Mouse (Mus musculus) kidney, embryonic 15.5 days (tissue): ENCODE results near the gene Fam83b. TPM values are rescaled to one million over a fixed set of nuclear protein-coding genes. Genes with fewer than 3 reads are reported as not detected.

Experiments used
- ATAC-seq: fragments of 200-750 bp; cut with Nextera tagmentation; replicated peaks from 2 replicates; pipeline ENCODE4 v1.8.0; 2017; ENCODE audit warnings: moderate TSS enrichment; ENCODE audit not compliant: low FRiP score
- H3K27ac ChIP-seq: fragments of 300-500 bp; sonication (generic); 2 replicates; pipeline ENCODE4 v1.5.1; 2015; ENCODE audit warnings: mild to moderate bottlenecking, inconsistent platforms
- H3K27me3 ChIP-seq: fragments of 300-500 bp; sonication (generic); 2 replicates; pipeline ENCODE4 v1.6.1; 2015; ENCODE audit warnings: inconsistent platforms
- H3K36me3 ChIP-seq: fragments of 300-500 bp; sonication (generic); 2 replicates; pipeline ENCODE4 v1.6.1; 2015; ENCODE audit warnings: inconsistent platforms
- H3K4me1 ChIP-seq: fragments of 300-500 bp; sonication (generic); 2 replicates; pipeline ENCODE4 v1.6.1; 2015; ENCODE audit warnings: inconsistent platforms
- H3K4me2 ChIP-seq: fragments of 300-500 bp; sonication (generic); 2 replicates; pipeline ENCODE4 v1.6.1; 2015; ENCODE audit warnings: moderate library complexity, mild to moderate bottlenecking, inconsistent platforms
- H3K4me3 ChIP-seq: fragments of 300-500 bp; sonication (generic); replicated peaks from 2 replicates; pipeline ENCODE4 v1.5.1; 2015; ENCODE audit warnings: mild to moderate bottlenecking, inconsistent platforms
- H3K9ac ChIP-seq: fragments of 300-500 bp; sonication (generic); 2 replicates; pipeline ENCODE4 v1.6.1; 2015; ENCODE audit warnings: mild to moderate bottlenecking, inconsistent platforms
- H3K9me3 ChIP-seq: fragments of 300-500 bp; sonication (generic); replicated peaks from 2 replicates; pipeline ENCODE4 v1.6.1; 2016; ENCODE audit warnings: inconsistent platforms
- WGBS: fragments of 180-500 bp; shearing (Covaris S2); methylation state at CpG from one replicate; pipeline ENCODE4 v1.1.7; 2015; ENCODE audit warnings: mixed read lengths; 5-methylcytosine and 5-hydroxymethylcytosine counted together
- polyA plus RNA-seq: library from polyadenylated mRNA; unstranded; fragments of >200 nt; fragmentation: Nextera tagmentation; extraction: Ambion mirVana; gene quantifications from 2 replicates; pipeline ENCODE4 v1.2.1, GENCODE M21; 2015

Gene Fam83b
- polyA plus RNA-seq, 1 experiment from 2014 or later = 1.2 TPM

GRCm38 (mm10) chr9:76559240-76559639 is 7.7 kb downstream of the Fam83b start:
- H3K9me3 ChIP-seq = no peaks in the 10 kb centered on the region
- ATAC-seq = no peak
- H3K27ac ChIP-seq = no peak overlapping the region
- no peaks in the 10 kb centered on the region for H3K36me3 ChIP-seq
- H3K4me1 ChIP-seq = no peaks in the 10 kb centered on the region
- 84% methylated on average over 2 of the region's 2 CpGs for WGBS
- H3K9ac ChIP-seq = no peak overlapping the region
- H3K4me2 ChIP-seq = no peak overlapping the region
- no peaks in the 10 kb centered on the region for H3K27me3 ChIP-seq
- H3K4me3 ChIP-seq = no peak overlapping the region

DNA sequence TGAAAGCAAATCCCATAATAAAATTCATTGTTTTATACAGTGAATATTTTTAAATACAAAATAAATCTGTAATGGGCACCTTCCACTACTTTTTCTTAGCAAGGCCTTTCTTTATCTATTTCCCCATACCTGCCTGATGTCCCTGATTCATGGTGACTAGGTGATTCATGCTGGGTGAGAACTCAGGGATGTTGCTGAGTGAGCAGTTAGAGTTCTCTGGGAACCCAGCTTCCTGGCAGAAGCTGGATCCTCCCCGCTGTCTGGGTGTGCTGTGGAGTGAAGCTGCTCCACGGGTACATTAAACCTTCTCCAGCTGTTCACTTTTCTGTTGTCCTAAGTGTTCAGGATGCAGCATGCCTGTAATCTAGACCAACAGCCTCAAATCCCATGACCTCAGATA is 13.2 kb downstream of the Fam83b start:
- Histone ChIP-seq H3K27ac (no peak overlapping the region), H3K36me3 (no peaks in the 10 kb centered on the region), H3K9ac (no peak overlapping the region), H3K9me3 (no peaks in the 10 kb centered on the region), H3K4me1 (no peaks in the 10 kb centered on the region), H3K4me2 (no peak overlapping the region), H3K4me3 (no peak overlapping the region), H3K27me3 (no peaks in the 10 kb centered on the region)
- no peak for ATAC-seq
- WGBS = 49% methylated on average over 2 of the region's 2 CpGs

DNA sequence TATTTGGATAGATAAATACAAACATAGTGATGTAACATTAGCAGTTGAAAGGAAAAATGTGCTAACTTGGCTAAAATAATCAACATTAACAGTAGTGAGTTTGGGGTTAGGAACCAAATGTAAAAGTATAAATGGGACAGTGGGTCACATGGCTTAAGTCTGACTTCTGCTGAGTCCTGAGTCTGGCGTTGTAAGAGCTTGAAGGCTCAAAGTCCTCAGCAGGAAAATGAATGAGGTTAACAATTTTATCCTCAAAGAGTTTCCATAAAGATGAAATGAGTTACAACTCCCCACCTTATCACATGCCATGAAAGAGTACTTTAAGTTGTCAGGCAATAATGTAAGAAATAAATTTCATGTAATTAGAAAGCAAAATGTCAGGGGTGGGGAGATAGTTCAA is 13.8 kb downstream of the Fam83b start:
- Histone ChIP-seq H3K9ac (no peak overlapping the region), H3K27ac (no peak overlapping the region), H3K27me3 (no peaks in the 10 kb centered on the region), H3K4me3 (no peak overlapping the region), H3K4me2 (no peak overlapping the region), H3K9me3 (no peaks in the 10 kb centered on the region), H3K36me3 (no peaks in the 10 kb centered on the region), H3K4me1 (no peaks in the 10 kb centered on the region)
- WGBS = 56% methylated on average over 1 of the region's 1 CpGs
- no peak for ATAC-seq

DNA sequence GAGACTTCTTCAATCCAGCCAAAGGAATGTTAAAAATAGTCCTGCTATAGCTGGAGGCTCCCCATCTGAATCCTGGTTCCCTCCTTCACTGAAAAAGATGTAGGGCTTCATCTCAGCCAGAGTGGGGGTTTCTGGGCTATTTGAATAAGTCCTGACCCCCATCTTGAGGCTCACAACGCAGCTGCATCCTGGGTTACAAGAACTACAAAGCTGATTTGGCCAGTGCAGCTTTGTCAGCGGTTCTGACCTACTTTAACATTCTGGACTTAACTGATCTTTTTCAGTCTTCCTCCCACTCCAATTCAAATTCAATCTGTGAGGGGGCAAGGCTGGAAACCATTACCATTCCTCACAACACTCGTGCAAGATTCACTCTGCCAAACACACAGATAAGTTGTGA is 20.2 kb downstream of the Fam83b start:
- Histone ChIP-seq H3K4me1 (no peaks in the 10 kb centered on the region), H3K9ac (no peak overlapping the region), H3K36me3 (no peaks in the 10 kb centered on the region), H3K4me2 (no peak overlapping the region), H3K27ac (no peak overlapping the region), H3K9me3 (no peaks in the 10 kb centered on the region), H3K4me3 (no peak overlapping the region), H3K27me3 (no peaks in the 10 kb centered on the region)
- 36% methylated on average over 3 of the region's 3 CpGs for WGBS
- no peak for ATAC-seq

DNA sequence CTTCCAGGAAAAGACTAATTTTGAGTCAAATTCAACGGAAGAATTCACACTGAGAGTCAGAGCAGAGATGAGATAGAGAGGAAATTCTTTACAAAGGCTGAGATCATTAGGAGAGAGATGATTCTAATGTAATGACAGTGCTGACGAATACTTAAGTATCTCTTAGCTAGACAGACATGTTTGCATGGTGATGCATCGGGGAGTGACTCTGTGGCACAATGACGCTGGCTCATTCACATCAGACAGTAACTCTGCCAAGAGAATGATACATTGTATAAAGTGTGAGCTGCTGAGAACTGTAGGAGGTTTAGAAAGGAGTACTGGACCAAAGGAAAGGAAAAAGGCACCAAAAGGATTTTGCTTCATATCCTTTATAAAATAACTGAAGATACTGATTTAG is 26.2 kb downstream of the Fam83b start:
- Histone ChIP-seq H3K36me3 (no peaks in the 10 kb centered on the region), H3K9me3 (no peaks in the 10 kb centered on the region), H3K4me1 (no peaks in the 10 kb centered on the region), H3K27me3 (no peaks in the 10 kb centered on the region), H3K9ac (no peak overlapping the region), H3K4me3 (no peak overlapping the region), H3K4me2 (no peak overlapping the region), H3K27ac (no peak overlapping the region)
- WGBS = 84% methylated on average over 4 of the region's 4 CpGs
- no peak for ATAC-seq

GRCm38 (mm10) chr9:76539953-76540621 is 26.8 kb downstream of the Fam83b start:
- no peak overlapping the region for H3K27ac ChIP-seq
- ATAC-seq = no peak
- no peaks in the 10 kb centered on the region for H3K9me3 ChIP-seq
- no peaks in the 10 kb centered on the region for H3K4me1 ChIP-seq
- H3K27me3 ChIP-seq = no peaks in the 10 kb centered on the region
- no peak overlapping the region for H3K9ac ChIP-seq
- H3K36me3 ChIP-seq = no peaks in the 10 kb centered on the region
- H3K4me3 ChIP-seq = no peak overlapping the region
- 63% methylated on average over 7 of the region's 7 CpGs for WGBS
- H3K4me2 ChIP-seq = no peak overlapping the region

GRCm38 (mm10) chr9:76539271-76539670 is 27.6 kb downstream of the Fam83b start:
- H3K36me3 ChIP-seq = no peaks in the 10 kb centered on the region
- no peak overlapping the region for H3K9ac ChIP-seq
- H3K9me3 ChIP-seq = no peaks in the 10 kb centered on the region
- H3K27ac ChIP-seq = no peak overlapping the region
- H3K4me1 ChIP-seq = no peaks in the 10 kb centered on the region
- H3K4me2 ChIP-seq = no peak overlapping the region
- WGBS = 77% methylated on average over 7 of the region's 7 CpGs
- ATAC-seq = no peak
- no peaks in the 10 kb centered on the region for H3K27me3 ChIP-seq
- no peak overlapping the region for H3K4me3 ChIP-seq

DNA sequence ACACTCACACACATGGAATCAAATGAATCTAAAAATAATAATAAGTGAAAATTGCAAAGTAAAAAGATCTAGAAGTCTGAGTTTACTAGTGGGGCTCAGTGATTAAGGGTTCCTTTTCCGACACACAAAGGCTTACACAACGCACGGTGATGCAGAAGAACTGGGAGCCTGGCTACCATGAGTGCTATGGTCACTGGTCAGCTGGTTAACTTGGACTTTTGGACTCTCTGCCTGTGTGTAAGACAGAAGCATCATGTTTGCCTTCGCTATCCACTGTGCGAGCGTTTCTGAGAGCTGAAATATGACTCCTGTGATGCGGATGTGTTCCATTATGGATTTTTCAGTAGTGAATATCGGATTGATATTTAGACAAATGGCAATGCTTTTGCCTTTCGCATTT is 30.9 kb downstream of the Fam83b start:
- H3K9me3 ChIP-seq = no peaks in the 10 kb centered on the region
- no peak overlapping the region for H3K9ac ChIP-seq
- H3K27ac ChIP-seq = no peak overlapping the region
- H3K27me3 ChIP-seq = no peaks in the 10 kb centered on the region
- H3K36me3 ChIP-seq = no peaks in the 10 kb centered on the region
- H3K4me3 ChIP-seq = no peak overlapping the region
- no peak overlapping the region for H3K4me2 ChIP-seq
- 84% methylated on average over 9 of the region's 9 CpGs for WGBS
- no peaks in the 10 kb centered on the region for H3K4me1 ChIP-seq
- ATAC-seq = no peak

- Histone ChIP-seq H3K4me2 (no peak overlapping the region), H3K9me3 (no peaks in the 10 kb centered on the region), H3K4me1 (no peaks in the 10 kb centered on the region), H3K36me3 (no peaks in the 10 kb centered on the region), H3K27ac (no peak overlapping the region), H3K9ac (no peak overlapping the region), H3K4me3 (no peak overlapping the region), H3K27me3 (no peaks in the 10 kb centered on the region)
- WGBS = 94% methylated on average over 3 of the region's 3 CpGs
- ATAC-seq = no peak
These were observed 34.5 kb downstream of the Fam83b start for GRCm38 (mm10) chr9:76532403-76532802.

- ATAC-seq = no peak
- no peak overlapping the region for H3K4me2 ChIP-seq
- WGBS = 67% methylated on average over 4 of the region's 4 CpGs
- H3K4me1 ChIP-seq = no peaks in the 10 kb centered on the region
- H3K4me3 ChIP-seq = no peak overlapping the region
- H3K27me3 ChIP-seq = no peaks in the 10 kb centered on the region
- H3K9ac ChIP-seq = no peak overlapping the region
- no peaks in the 10 kb centered on the region for H3K9me3 ChIP-seq
- no peaks in the 10 kb centered on the region for H3K36me3 ChIP-seq
- no peak overlapping the region for H3K27ac ChIP-seq
These were observed 35.5 kb downstream of the Fam83b start for GRCm38 (mm10) chr9:76531368-76531767.

DNA sequence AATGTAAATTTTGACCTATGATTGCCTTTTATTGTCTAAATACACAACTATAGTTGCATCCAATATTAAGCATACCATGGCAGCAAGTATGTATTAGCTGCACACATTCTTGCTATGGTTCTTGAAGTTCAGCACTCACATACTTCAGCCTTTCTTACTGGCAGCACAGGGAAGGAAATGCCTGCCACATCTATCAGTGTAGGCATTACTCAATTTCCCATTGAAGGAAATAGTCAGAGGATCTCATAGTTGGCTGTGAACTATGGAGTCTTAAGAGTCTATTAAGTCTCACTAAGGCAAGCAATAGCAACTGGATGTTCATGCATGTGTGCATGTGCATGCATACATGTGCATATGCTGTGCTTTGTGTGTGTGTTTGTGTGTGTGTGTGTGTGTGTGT is 41.3 kb downstream of the Fam83b start:
- no peak for ATAC-seq
- Histone ChIP-seq H3K27ac (no peak overlapping the region), H3K4me3 (no peak overlapping the region), H3K27me3 (no peaks in the 10 kb centered on the region), H3K4me1 (no peaks in the 10 kb centered on the region), H3K4me2 (no peak overlapping the region), H3K9me3 (no peaks in the 10 kb centered on the region), H3K9ac (no peak overlapping the region), H3K36me3 (no peaks in the 10 kb centered on the region)

GRCm38 (mm10) chr9:76523075-76523474 is 43.8 kb downstream of the Fam83b start:
- Histone ChIP-seq H3K27ac (no peak overlapping the region), H3K9me3 (no peaks in the 10 kb centered on the region)

DNA sequence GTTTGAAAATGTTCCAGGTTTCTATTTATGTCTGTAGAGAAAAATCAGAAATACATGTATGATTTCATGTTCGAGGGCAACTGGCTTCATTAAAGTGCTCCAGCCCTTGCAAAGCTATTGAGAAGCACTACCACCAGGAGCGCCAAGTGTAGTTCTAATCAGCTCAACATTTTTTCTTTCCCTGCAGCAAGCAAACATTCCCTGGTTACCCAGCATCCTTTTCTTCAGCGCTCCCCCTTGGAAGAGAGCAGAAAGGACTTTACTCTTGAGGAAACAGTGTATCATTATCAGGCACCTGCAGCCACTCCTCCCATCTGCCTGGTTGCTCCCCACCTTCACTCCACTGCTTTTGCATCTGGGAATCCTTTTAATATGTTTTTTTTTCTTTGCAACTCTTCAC is 45.3 kb downstream of the Fam83b start:
- H3K9ac ChIP-seq = no peak overlapping the region
- no peak overlapping the region for H3K4me3 ChIP-seq
- ATAC-seq = no peak
- no peaks in the 10 kb centered on the region for H3K4me1 ChIP-seq
- H3K27me3 ChIP-seq = no peaks in the 10 kb centered on the region
- H3K4me2 ChIP-seq = no peak overlapping the region
- no peaks in the 10 kb centered on the region for H3K36me3 ChIP-seq
- H3K27ac ChIP-seq = no peak overlapping the region
- H3K9me3 ChIP-seq = no peaks in the 10 kb centered on the region
- WGBS = 86% methylated on average over 3 of the region's 3 CpGs

More at GRCm38 (mm10) chr9:76523075-76523474, 43.8 kb downstream of the Fam83b start:
- no peak overlapping the region for H3K4me2 ChIP-seq
- H3K9ac ChIP-seq = no peak overlapping the region
- no peaks in the 10 kb centered on the region for H3K27me3 ChIP-seq
- no peak overlapping the region for H3K4me3 ChIP-seq
- no peaks in the 10 kb centered on the region for H3K4me1 ChIP-seq
- no peak for ATAC-seq
- H3K36me3 ChIP-seq = no peaks in the 10 kb centered on the region
